Mouse (Mus musculus) kidney, adult 18-20 months (tissue): ENCODE measurements at regions not wholly inside any gene's neighbourhood (a gene's known extent, or its start where the extent isn't known, plus 50 kb on each side); places are given as distances from the start of the nearest gene placed in this dataset.

Experiments used
- DNase-seq: peaks from one replicate; pipeline ENCODE4 v3.0.0; 2021

DNA sequence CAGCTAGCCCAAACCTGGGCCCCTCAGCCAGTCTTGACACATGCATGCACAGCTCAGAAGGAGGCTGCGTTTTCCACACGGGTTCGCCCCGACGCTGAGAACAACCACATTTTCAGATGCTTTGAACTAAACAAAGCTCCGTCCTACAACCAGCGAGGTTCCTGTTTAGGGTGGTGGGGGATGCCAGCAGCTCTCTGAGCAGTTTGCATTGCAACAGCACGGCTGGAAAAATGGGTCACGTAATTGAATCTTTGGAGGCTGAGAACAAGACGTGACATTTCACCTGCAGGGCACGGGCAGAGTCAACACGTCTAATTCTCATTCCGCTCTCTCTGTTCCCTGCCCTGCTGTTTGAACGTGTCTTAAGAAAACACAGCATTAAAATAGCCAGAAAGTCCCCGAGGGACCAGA, 119.2 kb downstream of the Syk start:
- DNase-seq: no peak

DNA sequence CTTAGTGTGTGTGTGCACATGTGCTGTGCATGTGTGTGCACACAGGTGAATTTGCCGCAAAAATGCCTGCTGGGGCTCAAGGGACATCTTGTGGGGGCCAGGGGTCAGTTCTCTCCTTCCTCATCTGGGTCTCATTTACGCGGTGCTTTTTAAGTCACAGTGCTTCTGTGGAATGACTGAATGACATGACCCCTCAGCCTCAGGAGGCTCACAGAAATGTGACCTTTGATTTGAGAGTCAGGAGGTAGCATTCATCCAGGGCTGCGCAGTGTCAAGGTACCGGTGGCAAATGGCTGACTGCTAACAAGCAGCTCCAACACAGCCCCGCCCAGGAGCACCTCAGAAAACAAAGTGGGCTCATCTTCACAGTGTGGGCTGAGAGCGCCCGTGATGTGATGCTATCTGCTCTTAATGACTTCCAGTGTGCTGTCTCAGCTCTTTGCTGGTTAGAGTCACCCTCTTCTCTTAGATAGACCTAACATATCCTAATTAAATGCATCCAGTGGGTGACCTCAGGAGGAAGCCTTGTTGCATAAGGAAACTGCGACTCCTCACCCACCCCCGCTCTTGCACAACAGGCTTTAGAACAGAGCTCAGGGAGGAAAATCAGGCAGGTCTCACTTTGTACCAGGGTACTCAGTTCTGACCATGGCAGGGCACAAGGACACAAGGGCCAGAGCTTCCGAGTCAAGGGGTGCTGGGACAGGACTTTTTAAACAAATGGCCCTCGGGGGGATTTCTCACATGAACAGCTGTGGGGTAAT, 120.6 kb downstream of the Syk start:
- no peak for DNase-seq

DNA sequence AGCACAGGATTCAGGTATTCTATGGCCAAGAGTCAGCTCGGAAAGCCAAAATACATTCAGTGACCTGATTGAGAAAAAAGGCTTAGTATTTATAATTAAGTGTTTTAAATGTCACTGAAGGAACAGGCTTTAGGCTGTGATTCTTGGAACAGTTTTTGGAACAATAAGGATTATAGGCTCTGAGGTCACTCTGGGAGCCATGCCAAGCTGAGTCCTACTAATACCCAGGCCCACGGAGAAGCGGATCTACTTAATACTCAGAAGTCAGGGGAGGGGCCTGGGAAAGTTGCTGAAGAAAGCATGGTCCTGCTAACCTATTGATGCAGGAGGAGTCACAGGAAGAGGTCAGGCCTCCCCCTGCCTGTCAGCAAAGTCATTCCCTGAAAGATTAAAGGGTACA, 121.7 kb downstream of the Syk start:
- DNase-seq: no peak

DNA sequence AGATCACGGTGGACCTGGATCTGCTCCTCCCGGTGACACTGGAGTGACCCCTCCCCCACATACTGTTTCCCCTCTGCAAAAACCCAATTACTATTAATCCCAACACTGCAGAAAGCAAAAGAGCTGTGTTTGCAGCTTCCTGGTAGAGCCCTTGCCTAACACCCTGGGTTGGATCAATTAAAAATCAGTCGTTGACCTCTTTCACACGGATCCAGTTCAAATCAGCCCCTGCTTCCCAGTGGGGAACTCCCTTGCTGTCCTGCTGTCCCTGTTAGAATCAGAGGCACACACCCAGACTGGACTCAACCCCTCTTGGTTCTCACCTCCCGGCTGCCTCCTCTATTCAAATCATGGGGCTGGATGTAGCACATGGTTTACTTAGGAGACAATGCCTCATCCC, 126.6 kb downstream of the Syk start:
- DNase-seq: no peak

DNA sequence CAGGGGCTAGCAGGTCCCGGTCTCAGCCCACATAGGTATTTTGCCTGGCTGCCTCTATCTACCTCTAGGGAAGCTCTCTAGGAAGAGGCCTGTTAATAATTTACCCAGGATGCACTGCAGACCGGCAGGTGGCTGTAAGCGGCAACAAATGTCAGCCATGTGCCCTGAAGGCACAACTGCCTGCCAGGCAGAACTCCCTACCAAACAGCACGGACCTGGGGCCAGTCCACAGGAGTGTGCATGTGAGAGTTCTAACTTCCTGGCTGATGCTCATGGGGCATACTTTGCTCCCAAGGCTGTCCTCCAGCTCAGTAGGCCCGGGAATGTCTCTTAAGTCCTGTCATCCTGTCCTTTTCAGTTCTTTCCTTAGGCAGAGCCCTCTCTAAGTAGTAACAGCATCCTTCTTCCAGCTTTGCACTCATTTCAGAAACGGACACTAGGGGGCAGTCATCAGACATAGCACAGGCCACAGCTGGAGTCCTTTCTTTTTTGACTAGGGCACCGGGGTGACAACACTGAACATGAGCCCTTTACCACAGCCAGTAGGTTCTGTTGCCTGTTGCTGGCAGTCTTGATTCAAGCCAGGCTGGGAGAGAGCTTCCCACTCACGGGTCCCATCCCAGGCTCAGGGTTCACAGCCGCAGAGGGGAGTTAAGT, 128.9 kb downstream of the Syk start:
- peak; percentile 74 for DNase-seq

DNA sequence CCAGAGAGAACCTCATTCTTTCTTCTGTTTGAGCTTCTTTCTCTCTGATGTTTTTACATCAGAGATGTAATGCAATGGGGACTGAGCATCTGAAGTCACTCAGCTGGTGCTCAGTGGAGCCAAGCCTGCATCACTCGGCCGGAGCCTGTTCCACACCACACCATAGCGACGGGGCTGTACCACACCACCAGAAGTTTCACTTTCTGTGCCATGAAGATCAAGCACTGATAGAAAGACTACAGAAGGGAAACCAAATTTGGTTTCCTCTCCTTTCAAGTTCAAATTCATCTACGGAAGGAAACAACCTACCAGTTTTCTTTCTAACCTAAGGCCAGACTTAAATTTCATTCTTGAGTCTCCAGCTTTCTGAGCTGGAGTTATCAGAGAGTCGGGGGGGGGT, 138.5 kb downstream of the Syk start:
- DNase-seq: no peak

DNA sequence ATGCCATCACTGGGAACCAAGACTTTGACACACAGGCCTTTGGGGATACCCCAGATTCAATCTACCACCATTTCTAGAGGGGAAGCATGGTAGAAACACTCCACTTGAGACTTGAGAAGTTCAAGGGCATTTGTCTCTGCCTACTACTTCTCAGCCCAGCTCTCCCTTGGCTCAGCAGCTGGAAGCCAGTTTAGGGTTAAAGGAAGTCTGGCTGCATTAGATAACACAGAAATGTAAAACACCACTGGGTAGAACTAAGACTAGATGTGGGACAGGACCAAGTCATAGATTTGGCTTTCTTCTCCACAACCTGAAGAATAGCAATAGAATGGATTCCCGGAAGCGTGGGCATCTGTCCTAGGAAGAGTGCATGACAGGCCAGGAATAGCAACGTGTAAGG, 139.7 kb downstream of the Syk start:
- no peak for DNase-seq

DNA sequence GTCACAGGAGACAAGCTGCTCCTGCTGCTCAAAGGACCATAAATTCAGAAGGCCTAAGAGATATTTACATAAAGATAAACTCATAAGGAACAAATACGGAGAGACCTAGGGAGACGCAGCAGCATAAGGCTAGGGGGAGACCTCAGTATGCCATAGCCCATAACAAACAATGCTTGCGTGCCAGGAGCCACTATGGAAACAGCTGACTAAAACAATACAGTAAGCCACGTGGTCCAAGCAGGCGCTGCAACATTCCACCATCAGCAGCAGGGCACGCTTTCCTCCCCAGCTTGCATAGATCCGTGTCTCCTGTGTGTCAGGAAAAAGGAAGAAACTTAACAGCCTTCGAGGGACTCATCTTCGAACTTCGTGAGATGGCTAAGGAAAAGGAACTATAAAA, 143.1 kb downstream of the Syk start:
- DNase-seq: no peak

DNA sequence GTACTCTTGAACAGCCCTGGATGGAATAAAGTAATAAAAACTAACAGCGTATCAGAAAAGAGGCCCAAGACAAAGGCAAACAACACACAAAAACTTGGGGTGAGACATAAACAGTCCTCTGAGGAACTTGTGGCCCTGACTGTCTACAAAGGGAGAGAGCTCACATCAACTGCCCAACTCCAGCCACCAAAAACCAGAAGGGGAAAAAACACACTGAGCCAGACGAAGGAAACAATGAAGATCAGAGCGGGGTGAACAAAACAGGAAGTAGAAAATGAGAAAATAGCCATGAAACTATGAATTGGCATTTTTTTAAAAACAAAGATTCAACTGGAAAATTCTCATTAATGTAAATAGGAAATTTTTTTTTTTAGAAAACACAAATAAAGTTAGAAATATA, 143.6 kb downstream of the Syk start:
- no peak for DNase-seq

DNA sequence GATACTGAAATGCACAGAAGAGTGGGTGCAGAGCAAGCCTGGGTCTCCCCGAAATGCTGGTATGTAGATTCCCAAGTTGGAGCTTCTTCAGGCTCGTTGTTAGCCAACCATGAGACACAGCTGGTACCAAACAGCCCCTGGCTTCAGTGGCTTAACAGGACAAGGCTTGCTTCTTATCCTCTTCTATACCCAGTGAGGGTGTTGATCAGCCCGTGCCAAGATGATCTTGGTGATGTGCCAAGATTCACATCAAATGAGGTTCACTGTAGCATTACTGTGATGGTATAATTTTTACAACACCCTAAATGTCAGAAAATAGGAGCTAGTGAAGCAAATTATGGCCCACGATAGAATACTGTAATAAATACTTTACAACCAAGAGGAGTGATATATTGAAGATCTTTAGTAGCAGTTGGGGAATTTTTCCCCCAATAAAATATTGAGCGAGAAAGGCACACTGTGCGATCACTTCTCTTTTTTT, 152.5 kb downstream of the Syk start:
- DNase-seq: no peak

DNA sequence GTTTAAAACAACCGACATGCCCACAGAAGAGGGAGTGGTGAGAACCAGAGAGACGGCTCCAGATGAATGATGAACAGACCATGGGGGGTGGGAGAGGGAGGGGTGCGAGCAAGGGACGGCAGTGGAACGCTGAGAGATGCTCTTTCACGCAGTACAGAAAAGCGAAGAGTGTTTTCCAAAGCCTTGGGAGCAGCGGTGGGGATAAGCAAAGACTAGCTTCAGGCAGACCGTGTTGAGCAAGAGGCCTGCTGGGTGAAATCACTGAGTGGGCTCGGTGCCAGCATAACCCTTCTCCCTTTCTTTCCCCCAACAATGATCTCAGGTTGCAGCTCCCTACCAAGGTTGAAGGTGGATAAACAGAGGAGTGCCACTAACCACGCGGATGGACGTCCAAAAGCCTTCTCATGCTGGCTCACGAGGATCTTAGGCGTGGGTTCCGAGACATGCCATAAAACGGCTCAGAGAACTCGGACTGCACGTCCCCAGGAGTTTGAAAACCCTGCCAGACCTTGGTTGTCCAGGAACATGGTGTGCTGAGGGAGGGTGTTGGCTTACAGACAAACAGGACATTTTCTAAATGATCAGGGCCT, 153.1 kb downstream of the Syk start:
- peak; percentile 38 for DNase-seq

DNA sequence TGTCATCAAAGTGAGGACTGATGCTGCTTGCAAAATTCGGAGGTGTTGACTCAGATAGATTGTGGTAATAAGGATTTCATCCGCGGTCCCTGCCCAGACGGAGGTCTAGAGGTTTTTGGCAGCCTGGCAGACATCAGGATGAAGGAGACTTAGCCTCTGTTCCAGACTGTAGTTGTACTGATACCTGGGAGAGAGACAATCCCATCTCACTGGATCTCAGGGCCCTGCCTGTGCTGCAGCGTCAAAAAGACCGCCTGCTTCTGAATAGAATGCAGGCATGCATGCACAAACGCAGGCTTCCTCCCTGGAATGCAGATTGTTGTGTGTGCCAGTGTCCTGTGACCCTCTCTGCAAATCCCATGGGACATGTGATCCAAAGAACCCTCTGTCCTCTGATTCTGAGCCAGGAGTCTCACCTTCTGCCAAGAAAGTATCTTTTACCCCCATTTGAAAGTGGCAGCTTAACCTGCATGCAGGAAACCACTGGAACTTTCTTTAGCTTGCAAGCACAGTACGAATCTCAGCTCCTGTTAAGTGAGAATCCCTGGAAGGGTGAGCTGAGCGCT, 155.2 kb downstream of the Syk start:
- peak; percentile 53 for DNase-seq

DNA sequence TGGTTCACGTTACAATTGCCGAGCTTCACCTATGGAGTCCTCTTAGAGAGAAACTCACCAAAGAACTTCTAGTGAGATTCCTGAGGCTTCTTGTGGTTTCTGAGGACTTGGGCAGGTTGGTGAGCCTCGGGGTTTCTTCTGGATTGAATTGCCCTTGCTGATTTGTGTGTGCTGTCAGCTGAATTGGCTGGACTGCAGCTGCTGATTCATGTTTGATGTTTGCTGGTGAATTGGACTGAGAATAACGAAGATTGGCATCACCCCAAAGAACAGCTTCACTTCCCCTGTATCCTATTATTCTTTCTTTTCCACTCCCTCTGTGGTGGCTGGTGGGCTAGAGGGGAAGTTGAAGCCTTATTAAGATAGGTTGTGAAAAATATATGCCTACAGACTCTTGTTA, 158.4 kb downstream of the Syk start:
- no peak for DNase-seq

DNA sequence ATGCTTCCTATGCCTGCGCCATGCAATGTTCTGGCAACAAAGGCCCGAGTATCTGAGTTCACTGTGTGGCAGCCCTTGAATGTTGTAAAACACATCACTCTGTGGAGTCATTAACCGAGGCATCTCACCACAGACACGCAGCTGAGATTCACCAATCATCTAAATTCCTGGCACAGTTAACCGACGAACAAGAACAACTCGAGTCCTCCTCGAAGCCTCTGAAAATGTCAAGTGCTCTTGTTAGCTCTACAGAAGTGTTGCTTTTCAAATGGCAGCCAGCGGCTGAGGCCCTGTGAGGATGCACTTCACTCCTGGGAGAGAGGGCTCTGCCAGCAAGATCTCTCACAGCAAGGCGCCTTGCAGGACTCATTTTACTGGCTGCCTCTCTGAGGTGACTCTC, 173.0 kb downstream of the Syk start:
- DNase-seq: no peak

DNA sequence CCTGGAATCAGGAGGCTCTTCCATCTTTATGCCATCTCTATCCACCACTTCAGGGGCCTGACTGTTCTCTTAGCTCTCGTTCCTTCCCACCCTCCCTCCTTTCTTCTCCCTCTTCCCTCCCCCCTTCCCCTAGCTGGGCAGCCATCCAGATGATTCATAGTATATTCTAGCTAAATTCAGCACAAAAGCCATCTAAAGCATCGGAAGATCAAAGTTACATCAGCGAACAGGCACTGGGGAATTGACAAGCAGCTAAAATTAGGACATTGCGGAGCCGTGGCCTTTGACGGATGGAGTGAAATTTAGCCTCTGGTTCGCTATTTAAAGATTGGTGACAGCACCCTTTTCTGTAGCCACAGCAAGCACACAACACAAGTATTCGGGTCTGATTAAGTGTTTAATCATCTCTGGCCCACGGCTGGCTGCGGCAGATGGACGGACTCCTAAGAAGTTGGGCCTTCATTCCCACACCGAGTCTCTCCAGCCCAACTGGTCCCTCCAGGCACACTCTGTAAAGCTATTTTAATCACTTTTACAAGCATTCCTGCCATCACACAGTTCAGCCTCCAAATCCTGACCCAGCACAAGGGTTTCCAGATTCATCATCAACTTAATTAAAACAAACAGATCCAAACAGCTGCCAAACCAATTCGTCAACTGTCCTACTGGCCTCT, 163.8 kb downstream of the Auh start:
- DNase-seq: no peak

DNA sequence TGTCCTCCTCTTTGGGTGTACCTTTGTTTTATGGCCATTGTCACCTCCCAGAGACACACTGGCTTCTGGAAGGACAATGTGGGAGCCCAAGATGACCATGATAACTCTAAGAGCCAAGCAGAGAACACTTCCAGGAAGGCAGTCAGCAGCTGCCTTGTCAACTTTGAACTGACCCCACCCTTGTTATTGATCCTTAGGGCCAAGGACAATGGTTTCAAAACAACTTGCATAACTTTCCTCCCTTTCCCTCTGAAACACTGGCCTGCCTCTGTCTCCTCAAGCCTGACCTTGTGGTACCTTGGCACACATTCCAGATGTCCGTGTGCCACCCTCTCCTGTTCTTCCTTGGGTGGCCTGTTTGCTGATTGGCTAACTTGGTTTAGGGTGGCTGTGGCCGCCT, 163.2 kb downstream of the Auh start:
- no peak for DNase-seq

DNA sequence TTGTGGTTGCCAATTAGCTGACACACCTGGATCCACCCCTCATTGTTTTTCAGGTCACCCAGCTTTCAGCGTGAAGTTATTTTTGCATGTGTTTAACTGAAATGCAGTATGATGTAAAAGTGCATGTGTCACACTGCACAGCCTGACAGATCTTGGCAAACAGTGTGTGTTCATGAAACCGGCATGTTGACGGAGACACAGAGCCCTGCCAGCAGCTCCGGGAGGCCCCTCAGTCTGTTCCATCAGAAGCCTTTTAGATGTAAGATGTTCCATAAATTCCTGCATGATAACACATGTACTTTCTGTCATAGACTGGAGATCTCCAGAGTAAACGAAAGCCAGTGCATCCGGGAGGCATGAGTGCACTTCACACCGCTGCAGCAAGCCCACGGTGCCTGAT, 159.5 kb downstream of the Auh start:
- DNase-seq: no peak

DNA sequence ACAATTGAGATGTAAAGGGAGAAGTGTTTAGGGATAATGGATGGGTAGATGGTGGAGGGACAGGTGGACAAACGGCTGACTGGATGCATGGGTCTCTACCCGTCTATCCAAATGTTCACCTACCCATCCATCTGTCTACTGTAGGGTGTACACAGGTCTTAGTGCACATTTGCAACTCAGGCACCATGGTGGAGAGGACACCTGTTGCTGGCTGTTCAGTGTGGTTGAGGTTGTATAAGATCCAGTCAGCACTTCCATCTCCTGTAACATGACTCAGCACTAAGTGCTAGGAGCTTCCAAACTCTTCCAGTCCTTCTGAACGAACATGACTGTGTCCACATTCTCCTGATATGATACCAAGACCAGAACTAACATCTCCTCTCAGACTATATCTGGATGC, 158.0 kb downstream of the Auh start:
- no peak for DNase-seq

DNA sequence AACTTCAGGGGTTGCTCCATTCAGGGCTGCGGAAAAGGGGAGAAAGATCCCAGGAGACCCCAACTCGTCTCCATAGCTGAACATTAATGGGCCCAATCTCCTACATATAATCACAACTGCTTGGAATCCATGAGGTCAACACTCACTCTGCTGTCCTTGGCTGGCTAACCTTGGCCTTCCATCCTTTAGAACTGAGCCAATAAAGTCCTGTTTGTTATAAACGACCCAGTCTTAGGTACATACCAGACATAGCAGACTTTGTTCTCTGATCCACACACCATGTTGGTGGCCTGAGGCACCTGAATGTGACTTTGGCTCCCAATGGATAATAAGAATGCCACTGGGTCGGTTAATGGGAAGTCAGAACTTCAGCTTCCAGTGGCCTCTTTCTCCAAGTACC, 157.4 kb downstream of the Auh start:
- DNase-seq: no peak

DNA sequence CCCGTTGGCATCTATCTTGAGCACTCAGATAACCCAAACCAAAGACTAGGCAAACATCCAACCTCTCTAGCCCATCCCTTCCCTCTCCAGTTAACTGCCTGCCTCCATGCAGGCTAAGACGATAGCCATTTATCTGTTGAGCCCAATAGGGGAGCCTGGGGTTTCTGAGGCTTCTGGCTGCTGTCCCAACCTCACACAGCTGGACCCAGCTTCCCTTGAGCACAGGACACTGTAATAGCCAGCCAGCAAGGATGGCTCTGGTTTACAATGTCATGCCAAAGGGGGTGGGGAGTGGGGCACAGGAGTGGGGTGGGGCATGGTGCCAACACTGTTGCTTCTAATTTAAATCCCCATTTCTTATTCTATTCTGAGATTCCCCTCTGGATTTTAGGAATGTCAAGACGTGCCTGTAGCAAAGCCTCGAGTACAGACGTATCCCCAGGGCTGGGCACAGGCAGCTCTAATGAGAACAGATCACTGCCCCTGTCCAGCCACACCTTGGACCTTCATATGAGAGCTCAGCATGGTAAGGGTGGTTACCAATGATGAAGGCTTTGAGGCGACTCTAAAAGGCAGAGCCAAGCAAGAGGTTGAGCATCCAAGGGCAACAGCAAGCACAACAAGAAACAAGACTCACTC, 152.0 kb downstream of the Auh start:
- no peak for DNase-seq

DNA sequence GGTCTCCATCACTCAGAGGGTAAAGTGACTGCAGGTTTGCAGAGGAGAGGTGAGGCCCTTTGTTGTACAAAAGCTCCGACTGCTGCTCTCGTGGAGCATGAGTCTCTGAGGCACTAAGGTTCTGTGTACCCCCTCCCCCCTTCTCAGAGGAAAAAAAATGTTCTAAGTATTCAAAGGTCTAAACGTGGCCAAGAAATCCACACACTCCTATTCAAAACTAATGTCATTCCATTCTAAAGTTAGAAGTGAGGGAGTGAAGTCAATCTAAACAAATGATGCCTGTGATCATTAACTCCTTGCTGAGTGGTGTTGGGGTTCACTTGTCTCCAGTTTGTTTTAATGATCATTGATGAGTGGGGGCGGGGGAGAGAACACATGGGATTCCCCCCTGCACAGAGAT, 150.6 kb downstream of the Auh start:
- DNase-seq: no peak
